Mouse (Mus musculus): ENCODE measurements around the gene Coro7. TPM values are rescaled to one million over a fixed set of nuclear protein-coding genes. Genes with fewer than 3 reads are reported as not detected.

Coro7 gene
- polyA plus RNA-seq, 1 experiment from 2014 or later, result 29.2 TPM

GRCm38 (mm10) chr16:4665726-4666125, 13.9 kb downstream of the Coro7 start:
- Histone ChIP-seq H3K27me3 (replicated peaks; ENCODE audit: control insufficient read depth, insufficient read depth, low read length) (no peaks in the 10 kb centered on the region), H3K4me2 (ENCODE audit: low read depth, low read length) (no peak overlapping the region), H3K9ac (ENCODE audit: low read depth, low read length) (no peak overlapping the region), H3K4me1 (ENCODE audit: control insufficient read depth, insufficient read depth, low read length) (no peaks in the 10 kb centered on the region), H3K9me3 (ENCODE audit: control insufficient read depth, low read length) (no peaks in the 10 kb centered on the region), H3K27ac (ENCODE audit: low read length) (no peak overlapping the region), H3K4me3 (ENCODE audit: low read length) (no peak overlapping the region), H3K36me3 (ENCODE audit: control insufficient read depth, insufficient read depth, low read length) (peaks cover 17% of the 10 kb centered on the region; the same call in 1 of the 2 replicates)
- ATAC-seq, result no peak
- WGBS, result 93% methylated on average over 2 of the region's 2 CpGs

- Histone ChIP-seq H3K9ac (ENCODE audit: low read depth, low read length) (no peak overlapping the region), H3K36me3 (ENCODE audit: control insufficient read depth, insufficient read depth, low read length) (peaks cover 14% of the 10 kb centered on the region; the same call in 1 of the 2 replicates), H3K4me2 (ENCODE audit: low read depth, low read length) (no peak overlapping the region), H3K27me3 (replicated peaks; ENCODE audit: control insufficient read depth, insufficient read depth, low read length) (no peaks in the 10 kb centered on the region), H3K4me3 (ENCODE audit: low read length) (no peak overlapping the region), H3K27ac (ENCODE audit: low read length) (no peak overlapping the region), H3K4me1 (ENCODE audit: control insufficient read depth, insufficient read depth, low read length) (peaks cover 6% of the 10 kb centered on the region), H3K9me3 (ENCODE audit: control insufficient read depth, low read length) (no peaks in the 10 kb centered on the region)
- no peak for ATAC-seq
- 87% methylated on average over 2 of the region's 2 CpGs for WGBS
These were observed 15.8 kb downstream of the Coro7 start for GRCm38 (mm10) chr16:4663806-4664205.

GRCm38 (mm10) chr16:4661605-4662004, 18.0 kb downstream of the Coro7 start:
- Histone ChIP-seq H3K27ac (ENCODE audit: low read length) (no peak overlapping the region), H3K9ac (ENCODE audit: low read depth, low read length) (no peak overlapping the region), H3K4me2 (ENCODE audit: low read depth, low read length) (no peak overlapping the region), H3K4me1 (ENCODE audit: control insufficient read depth, insufficient read depth, low read length) (peaks cover 14% of the 10 kb centered on the region), H3K27me3 (replicated peaks; ENCODE audit: control insufficient read depth, insufficient read depth, low read length) (no peaks in the 10 kb centered on the region), H3K4me3 (ENCODE audit: low read length) (no peak overlapping the region), H3K36me3 (ENCODE audit: control insufficient read depth, insufficient read depth, low read length) (peaks cover 9% of the 10 kb centered on the region; the same call in 1 of the 2 replicates), H3K9me3 (ENCODE audit: control insufficient read depth, low read length) (no peaks in the 10 kb centered on the region)
- 69% methylated on average over 2 of the region's 2 CpGs for WGBS
- no peak for ATAC-seq

- Histone ChIP-seq H3K4me1 (ENCODE audit: control insufficient read depth, insufficient read depth, low read length) (peaks cover 36% of the 10 kb centered on the region), H3K36me3 (ENCODE audit: control insufficient read depth, insufficient read depth, low read length) (peaks cover 6% of the 10 kb centered on the region; the same call in 1 of the 2 replicates), H3K27me3 (replicated peaks; ENCODE audit: control insufficient read depth, insufficient read depth, low read length) (no peaks in the 10 kb centered on the region), H3K27ac (ENCODE audit: low read length) (0 out of 2 replicates have a peak overlapping the region, but pooled peaks have one; percentile 39), H3K4me3 (ENCODE audit: low read length) (no peak overlapping the region), H3K9me3 (ENCODE audit: control insufficient read depth, low read length) (no peaks in the 10 kb centered on the region), H3K9ac (ENCODE audit: low read depth, low read length) (no peak overlapping the region), H3K4me2 (ENCODE audit: low read depth, low read length) (no peak overlapping the region)
- ATAC-seq, result no peak
- 46% methylated on average over 2 of the region's 2 CpGs for WGBS
These were observed 20.3 kb downstream of the Coro7 start for GRCm38 (mm10) chr16:4659326-4659725.

- H3K4me3 ChIP-seq (ENCODE audit: low read length), result no peak overlapping the region
- peak; percentile 8; the same call in 1 of the 2 replicates for ATAC-seq
- no peaks in the 10 kb centered on the region for H3K9me3 ChIP-seq (ENCODE audit: control insufficient read depth, low read length)
- H3K4me2 ChIP-seq (ENCODE audit: low read depth, low read length), result no peak overlapping the region
- WGBS, result 30% methylated on average over 11 of the region's 11 CpGs
- peak overlapping the region; percentile 23; the same call in 1 of the 2 replicates for H3K27ac ChIP-seq (ENCODE audit: low read length)
- H3K36me3 ChIP-seq (ENCODE audit: control insufficient read depth, insufficient read depth, low read length), result peaks cover 6% of the 10 kb centered on the region; the same call in 1 of the 2 replicates
- H3K4me1 ChIP-seq (ENCODE audit: control insufficient read depth, insufficient read depth, low read length), result peaks cover 36% of the 10 kb centered on the region
- H3K27me3 ChIP-seq (replicated peaks; ENCODE audit: control insufficient read depth, insufficient read depth, low read length), result no peaks in the 10 kb centered on the region
- H3K9ac ChIP-seq (ENCODE audit: low read depth, low read length), result no peak overlapping the region
These were observed 20.8 kb downstream of the Coro7 start for GRCm38 (mm10) chr16:4658781-4659245.

- Histone ChIP-seq H3K27ac (ENCODE audit: low read length) (peak overlapping the region; percentile 55), H3K9ac (ENCODE audit: low read depth, low read length) (no peak overlapping the region)
These were observed 23.0 kb downstream of the Coro7 start for GRCm38 (mm10) chr16:4656571-4657081.

GRCm38 (mm10) chr16:4655764-4656570, 23.6 kb downstream of the Coro7 start:
- Histone ChIP-seq H3K36me3 (ENCODE audit: control insufficient read depth, insufficient read depth, low read length) (0 out of 2 replicates have a peak, but pooled peaks cover 4% of the 10 kb centered on the region), H3K9ac (ENCODE audit: low read depth, low read length) (peak overlapping the region; percentile 54), H3K27me3 (replicated peaks; ENCODE audit: control insufficient read depth, insufficient read depth, low read length) (no peaks in the 10 kb centered on the region), H3K4me3 (ENCODE audit: low read length) (no peak overlapping the region), H3K27ac (ENCODE audit: low read length) (peak overlapping the region; percentile 72), H3K4me2 (ENCODE audit: low read depth, low read length) (peak overlapping the region; percentile 8; the same call in 1 of the 2 replicates), H3K4me1 (ENCODE audit: control insufficient read depth, insufficient read depth, low read length) (peaks cover 55% of the 10 kb centered on the region), H3K9me3 (ENCODE audit: control insufficient read depth, low read length) (no peaks in the 10 kb centered on the region)
- ATAC-seq, result peak; percentile 21; the same call in 1 of the 2 replicates
- WGBS, result 35% methylated on average over 11 of the region's 11 CpGs

More at GRCm38 (mm10) chr16:4656571-4657081, 23.0 kb downstream of the Coro7 start:
- 70% methylated on average over 9 of the region's 9 CpGs for WGBS
- Histone ChIP-seq H3K36me3 (ENCODE audit: control insufficient read depth, insufficient read depth, low read length) (peaks cover 7% of the 10 kb centered on the region; the same call in 1 of the 2 replicates), H3K4me1 (ENCODE audit: control insufficient read depth, insufficient read depth, low read length) (peaks cover 51% of the 10 kb centered on the region), H3K9me3 (ENCODE audit: control insufficient read depth, low read length) (no peaks in the 10 kb centered on the region), H3K4me2 (ENCODE audit: low read depth, low read length) (no peak overlapping the region), H3K27me3 (replicated peaks; ENCODE audit: control insufficient read depth, insufficient read depth, low read length) (no peaks in the 10 kb centered on the region), H3K4me3 (ENCODE audit: low read length) (no peak overlapping the region)
- no peak for ATAC-seq

GRCm38 (mm10) chr16:4655251-4655734, 24.3 kb downstream of the Coro7 start:
- peak; percentile 83 for ATAC-seq
- Histone ChIP-seq H3K4me2 (ENCODE audit: low read depth, low read length) (peak overlapping the region; percentile 8; the same call in 1 of the 2 replicates), H3K4me1 (ENCODE audit: control insufficient read depth, insufficient read depth, low read length) (peaks cover 55% of the 10 kb centered on the region), H3K4me3 (ENCODE audit: low read length) (no peak overlapping the region), H3K36me3 (ENCODE audit: control insufficient read depth, insufficient read depth, low read length) (peaks cover 4% of the 10 kb centered on the region; the same call in 1 of the 2 replicates), H3K9me3 (ENCODE audit: control insufficient read depth, low read length) (no peaks in the 10 kb centered on the region), H3K27me3 (replicated peaks; ENCODE audit: control insufficient read depth, insufficient read depth, low read length) (no peaks in the 10 kb centered on the region), H3K9ac (ENCODE audit: low read depth, low read length) (peak overlapping the region; percentile 54), H3K27ac (ENCODE audit: low read length) (peak overlapping the region; percentile 72)
- WGBS, result 50% methylated on average over 4 of the region's 4 CpGs

GRCm38 (mm10) chr16:4654706-4655105, 24.9 kb downstream of the Coro7 start:
- Histone ChIP-seq H3K4me3 (ENCODE audit: low read length) (no peak overlapping the region), H3K27ac (ENCODE audit: low read length) (peak overlapping the region; percentile 72), H3K9me3 (ENCODE audit: control insufficient read depth, low read length) (no peaks in the 10 kb centered on the region), H3K4me2 (ENCODE audit: low read depth, low read length) (no peak overlapping the region), H3K4me1 (ENCODE audit: control insufficient read depth, insufficient read depth, low read length) (peaks cover 55% of the 10 kb centered on the region), H3K27me3 (replicated peaks; ENCODE audit: control insufficient read depth, insufficient read depth, low read length) (no peaks in the 10 kb centered on the region), H3K36me3 (ENCODE audit: control insufficient read depth, insufficient read depth, low read length) (peaks cover 6% of the 10 kb centered on the region; the same call in 1 of the 2 replicates), H3K9ac (ENCODE audit: low read depth, low read length) (peak overlapping the region; percentile 54; the same call in 1 of the 2 replicates)
- 81% methylated on average over 10 of the region's 10 CpGs for WGBS
- ATAC-seq, result no peak; the same call in none of the 2 replicates
